Mouse (Mus musculus) heart, postnatal 36 days (tissue): Measurements from ENCODE around the gene Dctn5. TPM values are rescaled to one million over a fixed set of nuclear protein-coding genes. Genes with fewer than 3 reads are reported as not detected.

Source experiments
- DNase-seq, 2 experiments: peaks; one replicate each; pipeline ENCODE4 v3.0.0; 2021 to 2022
- intact Hi-C: fragments of 180-260 bp; cut with DNase I; formaldehyde crosslinking; loops from one replicate; pipeline ENCODE4 v1.15.1; 2025
- total RNA-seq, 2 experiments: library from RNA; stranded (reverse); gene quantifications; 2 replicates each; pipeline ENCODE4 v1.2.3; 2021

Gene Dctn5
- total RNA-seq, 2 experiments from 2014 or later = 26.8 to 29.6 TPM

DNA sequence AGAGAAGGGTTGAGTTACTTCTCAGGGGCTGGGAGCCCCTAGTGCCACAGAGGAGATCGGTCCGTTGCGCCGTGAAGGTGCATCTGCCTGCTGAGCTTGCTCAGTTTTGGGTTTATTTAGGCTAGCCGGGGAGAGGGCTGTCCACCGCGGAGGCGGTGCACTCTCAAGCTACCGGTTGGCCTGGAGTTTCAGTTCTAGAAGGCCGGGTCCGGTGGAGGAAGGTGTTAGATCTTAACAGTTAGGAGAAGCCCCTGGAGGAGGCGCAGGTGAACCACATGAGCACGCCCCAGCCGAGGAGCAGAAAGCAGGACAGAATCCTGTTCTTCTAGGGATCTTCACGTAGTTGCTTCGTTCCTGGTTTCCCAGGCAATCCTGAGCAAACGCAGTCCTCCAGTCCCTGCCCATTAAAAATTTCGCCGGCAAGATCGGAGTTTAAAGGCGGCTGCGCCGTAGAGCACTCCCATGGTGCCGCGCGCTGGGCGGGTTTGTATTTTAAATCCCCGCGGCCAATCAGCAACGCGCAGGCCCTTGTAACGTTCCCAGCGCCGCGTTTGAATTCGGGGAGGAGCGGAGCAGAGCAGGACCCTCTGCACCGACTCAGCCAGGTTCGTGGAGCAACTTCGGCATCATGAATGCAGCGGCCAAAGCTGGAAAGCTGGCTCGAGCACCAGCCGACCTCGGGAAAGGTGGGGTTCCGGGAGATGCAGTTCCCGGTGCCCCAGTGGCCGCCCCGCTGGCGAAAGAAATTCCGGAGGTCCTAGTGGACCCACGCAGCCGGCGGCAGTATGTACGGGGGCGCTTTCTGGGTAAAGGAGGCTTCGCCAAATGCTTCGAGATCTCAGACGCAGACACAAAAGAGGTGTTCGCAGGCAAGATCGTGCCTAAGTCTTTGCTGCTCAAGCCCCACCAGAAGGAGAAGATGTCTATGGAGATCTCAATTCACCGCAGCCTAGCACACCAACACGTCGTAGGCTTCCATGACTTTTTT lies 26.4 kb downstream of the Dctn5 start, which contains the start of gene Plk1:
Plk1 (plus strand) TSS at position 525 of the 988 bp plus-strand sequence.
- intact Hi-C loops = no loop called here
- DNase-seq = peak; percentile 73 to 78

GRCm38 (mm10) chr7:122160037-122160436 lies 27.2 kb downstream of the Dctn5 start:
- no peak for DNase-seq
- intact Hi-C loops = no loop called here

- DNase-seq = no peak
- intact Hi-C loops = no loop called here
Measured at GRCm38 (mm10) chr7:122163766-122164165, 30.9 kb downstream of the Dctn5 start.

DNA sequence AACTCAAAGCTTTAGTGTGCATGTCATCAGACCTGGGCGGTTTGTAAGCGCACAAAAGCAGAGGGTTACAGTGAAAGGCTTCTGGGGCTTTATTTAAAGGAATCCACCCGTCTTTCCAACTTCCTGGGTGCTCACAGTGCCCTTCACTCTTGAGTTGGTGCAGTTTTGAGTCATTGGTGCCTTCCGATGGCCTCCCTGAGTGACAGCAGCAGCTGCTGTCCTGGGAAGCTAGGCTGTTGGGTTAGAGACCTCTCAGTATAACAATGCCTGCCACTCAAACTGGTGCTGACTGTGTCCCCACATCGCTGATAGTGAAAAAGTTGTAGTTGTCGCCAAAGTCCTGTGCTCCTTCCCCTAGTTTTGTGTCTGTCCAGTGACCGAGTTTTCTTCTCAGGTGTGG lies 34.4 kb downstream of the Dctn5 start:
- intact Hi-C loops = no loop called here
- DNase-seq = no peak

DNA sequence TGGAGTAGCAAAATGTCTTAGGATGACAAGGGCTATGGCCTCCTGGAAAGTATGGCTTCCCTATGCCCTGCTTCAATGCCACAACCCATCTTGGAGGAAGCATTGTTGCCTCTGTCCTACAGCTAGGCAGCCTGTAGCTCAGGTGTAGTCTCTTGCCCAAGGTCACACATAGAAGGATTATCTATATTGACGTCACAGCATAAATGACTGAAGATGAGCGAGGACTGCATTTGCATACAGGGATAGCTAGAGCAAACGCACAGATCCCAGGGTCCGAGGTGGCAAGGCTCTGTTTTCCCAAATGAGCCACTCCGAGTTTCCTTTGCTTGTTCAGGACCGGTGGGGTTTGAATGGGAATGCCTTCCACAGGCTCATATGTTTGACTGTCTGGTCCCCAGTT lies 37.9 kb downstream of the Dctn5 start:
- intact Hi-C loops = no loop called here

GRCm38 (mm10) chr7:122171613-122172012 lies 38.8 kb downstream of the Dctn5 start:
- no peak for DNase-seq

More for the DNA sequence above, 37.9 kb downstream of the Dctn5 start:
- DNase-seq = no peak

DNA sequence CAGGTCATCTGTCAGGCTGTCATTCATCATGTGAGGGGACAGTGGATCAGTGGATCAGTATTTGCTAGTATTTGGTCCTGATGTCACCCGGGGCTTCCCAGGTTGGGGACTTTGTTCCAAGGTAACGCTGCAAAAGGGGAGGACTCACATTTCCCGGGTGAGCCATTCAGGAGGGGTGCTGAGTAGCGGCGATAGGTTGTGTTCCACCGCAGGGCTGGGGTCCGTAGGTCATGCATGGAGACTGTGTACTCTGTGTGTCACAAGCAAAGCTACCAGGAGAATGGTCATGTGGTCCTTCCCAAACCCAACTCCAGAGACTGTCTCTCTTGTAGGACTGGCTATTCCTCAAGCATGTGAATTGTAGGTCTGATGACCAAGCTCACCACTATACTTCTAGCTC lies 47.9 kb downstream of the Dctn5 start:
- no peak for DNase-seq
- intact Hi-C loops = no loop called here

More at GRCm38 (mm10) chr7:122171613-122172012, 38.8 kb downstream of the Dctn5 start:
- intact Hi-C loops = no loop called here

GRCm38 (mm10) chr7:122184569-122184968 lies 51.7 kb downstream of the Dctn5 start:
- intact Hi-C loops = no loop called here
- no peak for DNase-seq

DNA sequence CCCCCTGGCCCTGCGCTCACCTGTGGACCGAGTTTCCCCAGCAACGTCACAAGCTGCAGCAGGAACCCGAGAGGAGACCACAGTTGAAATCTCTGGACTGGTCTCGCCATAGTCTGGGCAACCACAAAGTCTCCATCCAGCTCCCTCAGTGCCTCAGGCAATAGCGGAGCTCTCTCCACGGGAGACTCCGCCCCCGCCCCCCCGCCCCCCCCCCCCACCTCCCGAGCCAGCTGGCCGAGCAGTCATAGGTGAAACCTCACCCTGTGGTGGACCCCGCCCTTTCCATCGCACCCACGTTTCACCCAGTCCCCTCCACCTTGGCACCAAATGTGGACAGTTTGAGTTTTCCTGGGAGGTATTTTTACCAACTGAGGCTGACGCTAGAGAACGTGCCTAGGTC lies 53.2 kb downstream of the Dctn5 start, which contains the start of gene Ern2:
Ern2 (minus strand) TSS at position 165 of the 400 bp plus-strand sequence.
- intact Hi-C loops = no loop called here
- DNase-seq = no peak

GRCm38 (mm10) chr7:122189484-122189883 lies 56.6 kb downstream of the Dctn5 start:
- intact Hi-C loops = no loop called here
- peak; percentile 14 to 56 for DNase-seq

GRCm38 (mm10) chr7:122191097-122191496 lies 58.3 kb downstream of the Dctn5 start:
- intact Hi-C loops = no loop called here

DNA sequence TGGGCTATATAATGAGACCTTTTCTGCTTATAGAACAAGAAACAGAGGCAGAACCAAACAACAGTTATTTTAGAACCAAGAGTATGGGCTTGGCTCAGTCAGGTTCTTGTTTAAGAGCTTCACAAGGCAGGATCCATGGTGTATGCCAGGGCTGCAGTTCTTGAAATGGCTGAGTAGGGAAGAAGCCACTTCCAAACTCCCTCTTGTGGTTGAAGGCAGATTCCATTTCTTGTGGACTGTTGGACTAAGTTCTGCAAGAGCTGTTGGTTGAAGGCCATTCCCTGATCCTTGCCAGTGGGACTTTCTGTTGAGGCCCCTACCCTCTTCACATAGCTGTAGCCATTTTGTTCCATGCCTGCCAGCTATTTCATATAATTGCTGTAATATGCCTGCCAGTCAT lies 61.1 kb downstream of the Dctn5 start:
- intact Hi-C loops = no loop called here
- DNase-seq = no peak

More at GRCm38 (mm10) chr7:122191097-122191496, 58.3 kb downstream of the Dctn5 start:
- no peak for DNase-seq

- intact Hi-C loops = loop anchor here (2.0 to 5.0 kb wide), 3 partner anchors 94 to 726 kb away; partner anchors contain the start of gene Ndufab1
- no peak for DNase-seq
Measured at GRCm38 (mm10) chr7:122196771-122197170, 63.9 kb downstream of the Dctn5 start.

- peak; percentile 32 to 66 for DNase-seq
Measured at GRCm38 (mm10) chr7:122197306-122197705, 64.5 kb downstream of the Dctn5 start.

More at GRCm38 (mm10) chr7:122197306-122197705, 64.5 kb downstream of the Dctn5 start:
- intact Hi-C loops = loop anchor here (2.0 to 5.0 kb wide), 3 partner anchors 95 to 725 kb away; partner anchors contain the start of gene Ndufab1

Other genes starting within 250 kb of the Dctn5 start
- gene Cog7, start 151.3 kb upstream of the Dctn5 start, total RNA-seq = 10 to 100 TPM; 17.2 to 17.5 TPM
- gene Gga2, start 111.8 kb upstream of the Dctn5 start, total RNA-seq = 10 to 100 TPM; 26.8 to 30.9 TPM
- gene Ubfd1, start 65.9 kb upstream of the Dctn5 start, total RNA-seq = 10 to 100 TPM; 34.7 to 36.0 TPM
- gene Ears2, start 65.8 kb upstream of the Dctn5 start, total RNA-seq = 10 to 100 TPM; 11.6 to 13.8 TPM
- gene Ndufab1, start 31.2 kb upstream of the Dctn5 start, total RNA-seq = 1,000 to 10,000 TPM; 1,629 to 1,738 TPM
- 1 to 10 TPM in 1 of 2 experiments, under 1 TPM in 1; 0.94 to 1.5 TPM for gene Palb2, start 56 bp upstream of the Dctn5 start, total RNA-seq
- 1 to 10 TPM in 1 of 2 experiments, under 1 TPM in 1; 0.86 to 1.2 TPM for gene Plk1, start 26.4 kb downstream of the Dctn5 start, total RNA-seq
- gene Ern2, start 53.2 kb downstream of the Dctn5 start, total RNA-seq = not detected
- 1 to 10 TPM; 3.8 to 4.1 TPM for gene Chp2, start 86.5 kb downstream of the Dctn5 start, total RNA-seq
- 1 to 10 TPM; 3.2 to 4.9 TPM for gene Prkcb, start 155.7 kb downstream of the Dctn5 start, total RNA-seq